Mouse (Mus musculus) MEL (cell line): Measurements from ENCODE around the gene Mapkap1. TPM values are rescaled to one million over a fixed set of nuclear protein-coding genes. Genes with fewer than 3 reads are reported as not detected.

Experiments used
- DNase-seq: peaks from one replicate; pipeline ENCODE4 v3.0.0; 2011; ENCODE audit warnings: low read depth, low spot score
- H3K27ac ChIP-seq: 2 replicates; pipeline ENCODE4 v1.5.1; 2012; ENCODE audit warnings: low read depth, mild to moderate bottlenecking, control low read depth, low read length, moderate library complexity; ENCODE audit not compliant: control insufficient read depth
- H3K27me3 ChIP-seq, 2 experiments: fragments of 150-350 bp in 1 of 2; sonication (generic) in 1 of 2; 2 replicates each; pipeline ENCODE4 v1.6.1; 2012; ENCODE audit warnings: low read length in 2 of 2, mild to moderate bottlenecking in 2 of 2, improper control_type of control experiment in 1 of 2, moderate library complexity in 1 of 2; ENCODE audit not compliant: insufficient read depth in 2 of 2, control insufficient read depth in 1 of 2
- H3K36me3 ChIP-seq, 2 experiments: 2 replicates each; pipeline ENCODE4 v1.6.1; 2012 to 2014; ENCODE audit warnings: low read length in 2 of 2, improper control_type of control experiment in 1 of 2, inconsistent platforms in 1 of 2, mild to moderate bottlenecking in 1 of 2; ENCODE audit not compliant: insufficient read depth in 2 of 2, control insufficient read depth in 1 of 2
- H3K4me1 ChIP-seq, 2 experiments: fragments of 150-350 bp in 1 of 2; sonication (generic) in 1 of 2; 2 replicates each; pipeline ENCODE4 v1.6.1; 2012; ENCODE audit warnings: low read length in 2 of 2, improper control_type of control experiment in 1 of 2, mild to moderate bottlenecking in 1 of 2; ENCODE audit not compliant: insufficient read depth in 2 of 2, control insufficient read depth in 1 of 2
- H3K4me3 ChIP-seq, 2 experiments: fragments of 150-350 bp in 1 of 2; sonication (generic) in 1 of 2; 2 replicates each; pipeline ENCODE4 v1.5.1; 2012; ENCODE audit warnings: low read depth in 2 of 2, low read length in 2 of 2, mild to moderate bottlenecking in 2 of 2, moderate library complexity in 2 of 2, control low read depth in 1 of 2, improper control_type of control experiment in 1 of 2; ENCODE audit not compliant: control insufficient read depth in 1 of 2, insufficient read depth in 1 of 2
- H3K79me2 ChIP-seq: 2 replicates; pipeline ENCODE4 v1.6.1; 2012; ENCODE audit warnings: mild to moderate bottlenecking, low read length, moderate library complexity; ENCODE audit not compliant: control insufficient read depth, poor library complexity, insufficient read depth
- H3K9ac ChIP-seq: 2 replicates; pipeline ENCODE4 v1.6.1; 2012; ENCODE audit warnings: low read depth, mild to moderate bottlenecking, control low read depth, low read length, moderate library complexity; ENCODE audit not compliant: control insufficient read depth, poor library complexity, severe bottlenecking
- H3K9me3 ChIP-seq: fragments of 150-350 bp; sonication (generic); replicated peaks from 2 replicates; pipeline ENCODE4 v1.6.1; 2012; ENCODE audit warnings: mild to moderate bottlenecking, low read length, improper control_type of control experiment, moderate library complexity; ENCODE audit not compliant: insufficient read depth
- CHD1 ChIP-seq: IDR thresholded peaks from 2 replicates; pipeline ENCODE4 v1.6.1; 2012; ENCODE audit warnings: low read depth, mild to moderate bottlenecking, inconsistent platforms, low read length, improper control_type of control experiment
- EP300 ChIP-seq, 2 experiments: IDR thresholded peaks; 2 replicates each; pipeline ENCODE4 v1.6.1; 2011; ENCODE audit warnings: improper control_type of control experiment in 2 of 2, low read length in 2 of 2, low read depth in 1 of 2, mild to moderate bottlenecking in 1 of 2
- GABPA ChIP-seq: IDR thresholded peaks from 2 replicates; pipeline ENCODE4 v1.6.1; 2012; ENCODE audit warnings: low read depth, mild to moderate bottlenecking, inconsistent platforms, low read length, improper control_type of control experiment, moderate library complexity
- GATA1 ChIP-seq: IDR thresholded peaks from 2 replicates; pipeline ENCODE4 v1.6.1; 2011; ENCODE audit warnings: low read depth, low read length, improper control_type of control experiment
- KAT2A ChIP-seq: conservative IDR thresholded peaks from 2 replicates; pipeline ENCODE4 v1.6.1; 2012; ENCODE audit warnings: low read depth, low read length, improper control_type of control experiment, inconsistent platforms
- MAFK ChIP-seq: IDR thresholded peaks from 2 replicates; pipeline ENCODE4 v1.6.1; 2011; ENCODE audit warnings: low read depth, mild to moderate bottlenecking, low read length, improper control_type of control experiment, borderline replicate concordance
- MAX ChIP-seq: IDR thresholded peaks from 2 replicates; pipeline ENCODE4 v1.6.1; 2011; ENCODE audit warnings: low read length, improper control_type of control experiment
- MAZ ChIP-seq: IDR thresholded peaks from 2 replicates; pipeline ENCODE4 v1.6.1; 2012; ENCODE audit warnings: low read depth, mild to moderate bottlenecking, inconsistent platforms, low read length, improper control_type of control experiment
- MEF2A ChIP-seq: IDR thresholded peaks from 2 replicates; pipeline ENCODE4 v1.6.1; 2014; ENCODE audit warnings: low read depth, mild to moderate bottlenecking, inconsistent platforms, low read length, improper control_type of control experiment; ENCODE audit not compliant: poor library complexity, insufficient replicate concordance, severe bottlenecking; ENCODE audit errors: extremely low read depth
- MYB ChIP-seq: IDR thresholded peaks from 2 replicates; pipeline ENCODE4 v1.6.1; 2011; ENCODE audit warnings: mild to moderate bottlenecking, low read depth, low read length, improper control_type of control experiment
- NELFE ChIP-seq: IDR thresholded peaks from 2 replicates; pipeline ENCODE4 v1.6.1; 2011; ENCODE audit warnings: low read depth, low read length, improper control_type of control experiment
- POLR2A ChIP-seq, 2 experiments: IDR thresholded peaks; 2 replicates each; pipeline ENCODE4 v1.6.1; 2011 to 2012; ENCODE audit warnings: low read length in 2 of 2, mild to moderate bottlenecking in 2 of 2, control low read depth in 1 of 2, improper control_type of control experiment in 1 of 2, low read depth in 1 of 2, moderate library complexity in 1 of 2; ENCODE audit not compliant: control insufficient read depth in 1 of 2, insufficient read depth in 1 of 2, poor library complexity in 1 of 2
- POLR2AphosphoS5 ChIP-seq: IDR thresholded peaks from 2 replicates; pipeline ENCODE4 v1.6.1; 2012; ENCODE audit warnings: low read depth, borderline replicate concordance, mild to moderate bottlenecking, inconsistent platforms, low read length, moderate library complexity, mixed read lengths
- RAD21 ChIP-seq: IDR thresholded peaks from 2 replicates; pipeline ENCODE4 v1.6.1; 2011; ENCODE audit warnings: mild to moderate bottlenecking, low read depth, low read length, improper control_type of control experiment
- RCOR1 ChIP-seq: IDR thresholded peaks from 2 replicates; pipeline ENCODE4 v1.6.1; 2012; ENCODE audit warnings: low read depth, mild to moderate bottlenecking, inconsistent platforms, low read length, improper control_type of control experiment
- SIN3A ChIP-seq: IDR thresholded peaks from 2 replicates; pipeline ENCODE4 v1.6.1; 2012; ENCODE audit warnings: low read length, improper control_type of control experiment, inconsistent platforms
- SMC3 ChIP-seq: IDR thresholded peaks from 2 replicates; pipeline ENCODE4 v1.6.1; 2011; ENCODE audit warnings: low read depth, low read length, improper control_type of control experiment
- USF1 ChIP-seq: IDR thresholded peaks from 2 replicates; pipeline ENCODE4 v1.6.1; 2014; ENCODE audit warnings: low read depth, mild to moderate bottlenecking, inconsistent platforms, low read length, improper control_type of control experiment, moderate library complexity
- ZC3H11A ChIP-seq: IDR thresholded peaks from 2 replicates; pipeline ENCODE4 v1.6.1; 2012; ENCODE audit warnings: low read depth, mild to moderate bottlenecking, inconsistent platforms, low read length, improper control_type of control experiment
- polyA plus RNA-seq, 2 experiments: library from polyadenylated mRNA; stranded (reverse) in 1 of 2; unstranded in 1 of 2; fragments of >175 nt in 1 of 2; fragments of >200 nt in 1 of 2; gene quantifications; 2 replicates each; pipeline versions ENCODE4 v1.2.1 to v1.2.4; 2012; ENCODE audit warnings: low replicate concordance in 2 of 2, low read depth in 1 of 2; ENCODE audit not compliant: insufficient read length in 2 of 2, insufficient read depth in 1 of 2, missing spikeins in 1 of 2
- total RNA-seq: library from RNA; depleted of rRNA; stranded (reverse); fragments of 300-350 nt; gene quantifications from 2 replicates; pipeline ENCODE4 v1.2.3, GENCODE M21; 2012

Mapkap1 gene
- total and polyA plus RNA-seq, 3 experiments, result 42.1 to 52.5 TPM; not detected in 1

DNA sequence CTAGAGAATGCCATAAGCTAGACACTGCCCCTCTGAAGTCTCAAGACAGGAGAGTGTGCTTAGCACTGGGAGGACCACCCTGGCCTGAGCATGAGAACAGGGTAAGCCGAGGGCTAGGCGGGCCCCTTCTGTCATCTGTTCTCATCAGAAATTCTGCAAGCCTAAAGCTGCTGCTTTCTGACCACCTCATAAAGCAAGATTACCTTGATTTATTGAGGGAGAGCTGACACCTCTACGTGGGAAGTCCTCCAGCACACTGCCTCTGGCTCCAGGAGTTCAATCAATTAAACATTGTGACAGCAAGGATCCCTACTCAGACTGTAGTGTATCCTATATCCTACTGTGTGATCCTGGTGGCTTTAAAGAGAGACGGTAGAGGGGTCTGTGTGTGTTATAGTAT, 166.5 kb downstream of the Mapkap1 start:
- Histone ChIP-seq H3K4me1 (no peaks in the 10 kb centered on the region), H3K4me3 (no peak overlapping the region), H3K27ac (no peak overlapping the region), H3K27me3 (no peaks in the 10 kb centered on the region), H3K9me3 (no peaks in the 10 kb centered on the region), H3K79me2 (no peaks in the 10 kb centered on the region), H3K36me3 (no peaks in the 10 kb centered on the region), H3K9ac (no peak overlapping the region)
- DNase-seq, result no peak
- no peak for TF ChIP-seq SMC3
- TF ChIP-seq GABPA, result no peak
- TF ChIP-seq MEF2A, result no peak

DNA sequence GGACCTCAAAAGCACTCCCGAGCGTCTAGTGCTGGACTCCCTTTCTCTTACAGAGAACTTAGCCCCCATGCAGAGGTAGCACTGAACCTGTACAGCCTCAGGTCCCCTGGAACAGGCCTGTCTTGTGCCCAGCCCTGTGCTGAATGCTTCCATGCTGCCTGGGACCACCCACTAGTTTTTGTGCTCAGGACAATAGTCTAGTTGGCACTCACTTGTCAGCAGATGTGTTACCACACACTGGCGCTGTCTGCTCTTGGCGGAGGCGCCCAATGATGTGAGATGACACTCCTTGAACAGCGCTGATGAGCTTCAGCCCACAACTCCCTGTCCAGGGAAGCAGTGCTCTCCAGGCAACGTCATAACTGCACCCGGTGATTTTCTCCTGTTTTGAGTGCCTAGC, 182.0 kb downstream of the Mapkap1 start:
- Histone ChIP-seq H3K27ac (no peak overlapping the region), H3K9me3 (no peaks in the 10 kb centered on the region), H3K27me3 (no peaks in the 10 kb centered on the region), H3K9ac (no peak overlapping the region), H3K36me3 (no peaks in the 10 kb centered on the region; a peak in 1 of 4 replicates), H3K79me2 (no peaks in the 10 kb centered on the region), H3K4me3 (no peak overlapping the region), H3K4me1 (no peaks in the 10 kb centered on the region)
- no peak for DNase-seq
- no peak for TF ChIP-seq MEF2A
- no peak for TF ChIP-seq MAZ
- TF ChIP-seq NELFE, result no peak
- TF ChIP-seq RCOR1, result no peak
- no peak for TF ChIP-seq KAT2A
- no peak for TF ChIP-seq GATA1
- no peak for TF ChIP-seq SIN3A

DNA sequence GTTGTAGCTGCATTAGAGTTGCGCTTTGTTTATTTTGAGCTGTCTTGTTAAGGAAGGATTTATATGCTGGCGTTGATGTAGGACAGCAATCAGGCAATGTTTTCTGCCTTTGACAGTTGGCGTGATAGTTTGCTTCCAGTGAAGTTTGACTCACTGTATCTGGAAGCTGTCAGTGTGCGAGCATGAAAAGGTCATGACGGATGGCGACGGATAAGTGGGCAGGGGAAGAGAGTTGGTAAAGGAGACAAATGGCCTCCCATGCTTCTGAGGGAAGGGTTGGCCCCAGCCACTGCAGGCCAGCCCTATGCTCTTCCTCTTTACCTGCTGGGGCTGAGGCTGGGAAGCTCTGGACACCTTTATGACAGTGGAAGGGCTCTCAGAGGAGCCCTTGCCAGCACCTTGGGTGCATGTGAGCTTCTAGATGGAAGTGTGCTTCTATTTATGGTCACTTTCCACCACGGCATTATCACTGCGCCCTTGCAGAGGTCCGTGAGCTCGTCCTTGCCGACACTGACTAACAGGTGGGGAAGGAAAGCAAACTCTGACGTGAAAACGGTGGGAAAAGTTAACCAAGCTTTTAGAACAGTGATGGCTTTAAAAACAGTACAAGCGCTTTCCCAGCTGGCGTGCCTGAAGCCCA, 185.3 kb downstream of the Mapkap1 start:
- Histone ChIP-seq H3K27ac (no peak overlapping the region), H3K9me3 (no peaks in the 10 kb centered on the region), H3K36me3 (no peaks in the 10 kb centered on the region), H3K79me2 (no peaks in the 10 kb centered on the region), H3K4me3 (no peak overlapping the region), H3K4me1 (no peaks in the 10 kb centered on the region), H3K27me3 (no peaks in the 10 kb centered on the region), H3K9ac (no peak overlapping the region)
- no peak for TF ChIP-seq GATA1
- no peak for TF ChIP-seq KAT2A
- no peak for TF ChIP-seq POLR2A (IDR thresholded peaks at IDR 0.05; ENCODE audit: control insufficient read depth in 1 of 2, insufficient read depth in 1 of 2, low read depth in 1 of 2, low read length in 2 of 2, poor library complexity in 1 of 2)
- no peak for TF ChIP-seq USF1
- TF ChIP-seq CHD1, result no peak
- no peak for TF ChIP-seq SIN3A
- no peak for TF ChIP-seq MAZ
- TF ChIP-seq SMC3, result no peak
- no peak for TF ChIP-seq MYB
- TF ChIP-seq RAD21, result no peak
- TF ChIP-seq ZC3H11A, result no peak
- no peak for TF ChIP-seq MAX
- TF ChIP-seq EP300 (IDR thresholded peaks at IDR 0.05; ENCODE audit: low read depth in 1 of 2, low read length in 2 of 2), result no peak
- TF ChIP-seq POLR2AphosphoS5, result no peak
- TF ChIP-seq MAFK, result no peak
- no peak for DNase-seq
